In genomic region chr2:118038859-118039818, GRCm38 (mm10) we compare ENCODE assay signal across 10 mouse cellular contexts.
DNase-seq lines count a peak whose midpoint lies in the region; ATAC-seq and TF ChIP-seq lines count a peak whose summit lies in the region.
"Had no signal": no experiment of that assay in that cellular context is flagged by ENCODE, and none has a peak within 500 bp of the region (broad histone marks: within the 10 kb centered on the region; RNA-seq: fewer than 3 reads in every experiment).

No protein-coding gene starts in this region.

- intact Hi-C loops in left cerebral cortex, postnatal 14 days (cut with DNase I), result no loop called here

- no peak overlapping the region for H3K4me2 ChIP-seq in lung, postnatal 0 days (replicated peaks; ENCODE audit: low read depth, low read length)
- H3K4me2 ChIP-seq: liver, embryonic 15.5 days had no signal

- no peaks in the 10 kb centered on the region for H3K36me3 ChIP-seq in lung, postnatal 0 days (ENCODE audit: insufficient read depth, low read length)
- no peaks in the 10 kb centered on the region for H3K36me3 ChIP-seq in thymus, adult 2 months (ENCODE audit: control insufficient read depth, insufficient read depth, low read length)
- H3K36me3 ChIP-seq: liver, embryonic 15.5 days had no signal

- no peaks in the 10 kb centered on the region for H3K27me3 ChIP-seq in lung, postnatal 0 days (replicated peaks; ENCODE audit: insufficient read depth, low read length)
- H3K27me3 ChIP-seq in thymus, adult 2 months (ENCODE audit: control insufficient read depth, insufficient read depth, low read length), result no peaks in the 10 kb centered on the region
- H3K27me3 ChIP-seq: liver, embryonic 15.5 days had no signal

- TF ChIP-seq EP300 in lung, postnatal 0 days (IDR thresholded peaks at IDR 0.05), result peak; percentile 93

- ATAC-seq in lung, postnatal 0 days, result peak; percentile 95

- DNase-seq in left cerebral cortex, postnatal 14 days (ENCODE audit: low spot score in 2 of 2), result peak; percentile 7 to 18
- no peak for DNase-seq in left cerebral cortex, adult 11 months (ENCODE audit: low spot score)
- peak; percentile 44 for DNase-seq in gastrocnemius, postnatal 10 days
- peak; percentile 33 for DNase-seq in kidney, adult 18-20 months
- DNase-seq in lung, postnatal 0 days (ENCODE audit: low spot score), result peak; percentile 94
- peak; percentile 38 to 79 for DNase-seq in urinary bladder, postnatal 36 days (ENCODE audit: low spot score in 2 of 2)
- no peak for DNase-seq in thymus, adult 2 months
- no peak for DNase-seq in thymus, postnatal 10 days (ENCODE audit: low spot score in 2 of 2)

- TF ChIP-seq CTCF in lung, postnatal 0 days (IDR thresholded peaks at IDR 0.05), result peak; percentile 41
- TF ChIP-seq CTCF in thymus, adult 2 months (IDR thresholded peaks at IDR 0.05; ENCODE audit: borderline replicate concordance, control insufficient read depth, extremely low read depth, insufficient read depth, low read length, poor library complexity), result no peak

- peak overlapping the region; percentile 71 for H3K27ac ChIP-seq in lung, postnatal 0 days (ENCODE audit: low read length)
- no peak overlapping the region for H3K27ac ChIP-seq in thymus, adult 2 months (ENCODE audit: control insufficient read depth, insufficient read depth, low read length)
- H3K27ac ChIP-seq: liver, embryonic 15.5 days had no signal

- H3K9ac ChIP-seq in lung, postnatal 0 days (replicated peaks; ENCODE audit: low read depth), result no peak overlapping the region
- H3K9ac ChIP-seq: liver, embryonic 15.5 days had no signal

- H3K9me3 ChIP-seq in lung, postnatal 0 days (ENCODE audit: low read length), result no peaks in the 10 kb centered on the region
- H3K9me3 ChIP-seq: liver, embryonic 15.5 days had no signal

- peaks cover 4% of the 10 kb centered on the region for H3K4me1 ChIP-seq in lung, postnatal 0 days (ENCODE audit: insufficient read depth, low read depth, low read length)
- no peaks in the 10 kb centered on the region for H3K4me1 ChIP-seq in thymus, adult 2 months (replicated peaks; ENCODE audit: control insufficient read depth, insufficient read depth, low read length)

- 54% methylated on average over 16 of the region's 16 CpGs for whole genome bisulfite sequencing in lung, postnatal 0 days
- WGBS in thymus, adult 2 months, result 91% methylated on average over 16 of the region's 16 CpGs

- no peak overlapping the region for H3K4me3 ChIP-seq in lung, postnatal 0 days (ENCODE audit: low read depth, low read length)
- no peak overlapping the region for H3K4me3 ChIP-seq in thymus, adult 2 months (ENCODE audit: control insufficient read depth, insufficient read depth, low read length)
- H3K4me3 ChIP-seq: erythroblast, embryonic 14.5 days; liver, embryonic 15.5 days had no signal

- no peak for TF ChIP-seq POLR2A in thymus, adult 2 months (IDR thresholded peaks at IDR 0.05; ENCODE audit: control insufficient read depth, extremely low read depth, insufficient read depth, low read length, poor library complexity)

Comparison
In these comparisons a context has a peak if more than half of its experiments do, and no peak if none do; other contexts are left out.
1. DNase-seq: peak in left cerebral cortex, postnatal 14 days (2 of 2), gastrocnemius, postnatal 10 days (single experiment), kidney, adult 18-20 months (single experiment), lung, postnatal 0 days (single experiment) and urinary bladder, postnatal 36 days (2 of 2); none in left cerebral cortex, adult 11 months (single experiment), thymus, adult 2 months (single experiment) and thymus, postnatal 10 days (0 of 2).